Mouse (Mus musculus): ENCODE measurements around the gene Tns4. TPM values are rescaled to one million over a fixed set of nuclear protein-coding genes. Genes with fewer than 3 reads are reported as not detected.

The Tns4 gene
- polyA plus RNA-seq, 1 experiment from 2014 or later: 0.16 TPM

- no peak for ATAC-seq
- H3K4me2 ChIP-seq (replicated peaks): no peak overlapping the region
- 0 out of 2 replicates have a peak, but pooled peaks cover 3% of the 10 kb centered on the region for H3K9me3 ChIP-seq
Observed at GRCm38 (mm10) chr11:99060435-99060834, 28.7 kb downstream of the Tns4 start.

DNA sequence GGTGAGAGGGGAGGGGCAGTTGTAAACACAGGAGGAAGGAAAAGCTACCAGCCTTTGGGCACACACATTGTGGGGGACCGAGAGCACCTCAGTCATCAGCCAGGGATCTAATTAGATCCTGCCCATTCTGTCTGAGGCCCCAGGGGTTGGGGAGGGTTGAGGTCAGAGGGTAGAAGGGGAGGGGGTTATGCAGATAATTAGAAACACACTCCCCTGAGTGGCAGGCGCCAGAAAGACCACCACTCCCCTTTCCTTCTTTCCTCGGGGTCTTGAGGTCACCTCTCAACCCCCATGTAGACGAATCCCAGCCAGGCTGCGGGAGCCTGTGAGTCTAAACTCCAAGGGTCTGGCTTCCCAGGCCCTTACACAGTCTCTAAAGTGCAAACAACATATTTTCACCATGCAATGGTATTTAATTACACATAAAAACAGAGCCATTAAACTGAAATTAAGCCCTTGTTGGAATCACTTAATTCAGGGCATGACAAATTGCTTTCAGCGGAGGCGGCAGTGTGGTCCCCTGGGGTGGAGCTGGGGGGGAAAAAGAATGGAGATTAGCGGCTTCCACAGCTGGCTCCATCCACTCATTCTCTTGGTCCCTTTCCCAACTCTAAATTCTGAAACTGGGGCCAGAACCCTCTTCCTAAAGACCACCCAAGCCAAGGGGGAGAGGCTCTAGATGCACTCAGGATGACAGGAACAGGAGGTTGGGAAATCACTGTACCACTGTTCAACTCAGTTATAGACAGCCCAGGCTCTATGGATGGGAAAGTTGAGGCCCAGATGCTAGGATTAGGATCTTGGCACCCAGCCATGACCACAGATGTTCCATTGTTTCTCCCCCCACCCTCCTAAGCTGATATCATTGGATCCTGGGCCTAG lies 33.3 kb downstream of the Tns4 start:
- Histone ChIP-seq H3K4me1 (replicated peaks) (peaks cover 15% of the 10 kb centered on the region), H3K9me3 (0 out of 2 replicates have a peak, but pooled peaks cover 3% of the 10 kb centered on the region), H3K4me2 (replicated peaks) (no peak overlapping the region), H3K36me3 (peaks cover 12% of the 10 kb centered on the region), H3K27me3 (no peaks in the 10 kb centered on the region), H3K4me3 (replicated peaks) (no peak overlapping the region), H3K9ac (replicated peaks) (no peak overlapping the region), H3K27ac (no peak overlapping the region)
- WGBS: 5% methylated on average over 8 of the region's 8 CpGs
- ATAC-seq: no peak

More at GRCm38 (mm10) chr11:99060435-99060834, 28.7 kb downstream of the Tns4 start:
- WGBS: 89% methylated on average over 3 of the region's 3 CpGs
- Histone ChIP-seq H3K4me3 (replicated peaks) (no peak overlapping the region), H3K27me3 (peaks cover 4% of the 10 kb centered on the region; the same call in 1 of the 2 replicates), H3K4me1 (replicated peaks) (peaks cover 17% of the 10 kb centered on the region), H3K36me3 (no peaks in the 10 kb centered on the region), H3K27ac (no peak overlapping the region), H3K9ac (replicated peaks) (no peak overlapping the region)

- Histone ChIP-seq H3K36me3 (peaks cover 16% of the 10 kb centered on the region), H3K27me3 (no peaks in the 10 kb centered on the region), H3K9me3 (0 out of 2 replicates have a peak, but pooled peaks cover 3% of the 10 kb centered on the region), H3K4me1 (replicated peaks) (peaks cover 15% of the 10 kb centered on the region), H3K27ac (no peak overlapping the region), H3K4me2 (replicated peaks) (no peak overlapping the region), H3K9ac (replicated peaks) (no peak overlapping the region), H3K4me3 (replicated peaks) (no peak overlapping the region)
- 58% methylated on average over 4 of the region's 4 CpGs for WGBS
- ATAC-seq: no peak
Observed at GRCm38 (mm10) chr11:99055143-99055542, 34.0 kb downstream of the Tns4 start.

- H3K4me2 ChIP-seq (replicated peaks): no peak overlapping the region
- H3K9me3 ChIP-seq: no peaks in the 10 kb centered on the region
- peaks cover 35% of the 10 kb centered on the region for H3K36me3 ChIP-seq
- no peak for ATAC-seq
- peaks cover 10% of the 10 kb centered on the region; the same call in 1 of the 2 replicates for H3K4me1 ChIP-seq (replicated peaks)
- H3K27me3 ChIP-seq: no peaks in the 10 kb centered on the region
- H3K9ac ChIP-seq (replicated peaks): no peak overlapping the region
- H3K27ac ChIP-seq: no peak overlapping the region
- WGBS: 77% methylated on average over 2 of the region's 2 CpGs
- H3K4me3 ChIP-seq (replicated peaks): no peak overlapping the region
Observed at GRCm38 (mm10) chr11:99047643-99048042, 41.5 kb downstream of the Tns4 start.

GRCm38 (mm10) chr11:99047120-99047519 lies 42.0 kb downstream of the Tns4 start:
- Histone ChIP-seq H3K9ac (replicated peaks) (no peak overlapping the region), H3K36me3 (peaks cover 35% of the 10 kb centered on the region), H3K4me3 (replicated peaks) (no peak overlapping the region), H3K27ac (no peak overlapping the region), H3K4me1 (replicated peaks) (peaks cover 15% of the 10 kb centered on the region), H3K27me3 (no peaks in the 10 kb centered on the region), H3K9me3 (no peaks in the 10 kb centered on the region), H3K4me2 (replicated peaks) (no peak overlapping the region)
- no peak for ATAC-seq
- WGBS: 74% methylated on average over 5 of the region's 5 CpGs

GRCm38 (mm10) chr11:99045159-99045889 lies 43.8 kb downstream of the Tns4 start:
- WGBS: 89% methylated on average over 12 of the region's 12 CpGs

GRCm38 (mm10) chr11:99044306-99044705 lies 44.8 kb downstream of the Tns4 start:
- H3K9me3 ChIP-seq: no peaks in the 10 kb centered on the region
- WGBS: 92% methylated on average over 5 of the region's 5 CpGs
- peaks cover 35% of the 10 kb centered on the region for H3K4me1 ChIP-seq (replicated peaks)

More at GRCm38 (mm10) chr11:99045159-99045889, 43.8 kb downstream of the Tns4 start:
- Histone ChIP-seq H3K27ac (no peak overlapping the region), H3K4me2 (replicated peaks) (no peak overlapping the region), H3K36me3 (peaks cover 19% of the 10 kb centered on the region), H3K4me3 (replicated peaks) (no peak overlapping the region), H3K9ac (replicated peaks) (no peak overlapping the region), H3K27me3 (no peaks in the 10 kb centered on the region), H3K9me3 (no peaks in the 10 kb centered on the region), H3K4me1 (replicated peaks) (peaks cover 33% of the 10 kb centered on the region)
- no peak for ATAC-seq

GRCm38 (mm10) chr11:99043632-99044031 lies 45.5 kb downstream of the Tns4 start:
- Histone ChIP-seq H3K4me2 (replicated peaks) (no peak overlapping the region), H3K4me3 (replicated peaks) (no peak overlapping the region), H3K27ac (no peak overlapping the region), H3K36me3 (peaks cover 5% of the 10 kb centered on the region; the same call in 1 of the 2 replicates), H3K9me3 (no peaks in the 10 kb centered on the region), H3K4me1 (replicated peaks) (peaks cover 35% of the 10 kb centered on the region), H3K9ac (replicated peaks) (no peak overlapping the region), H3K27me3 (no peaks in the 10 kb centered on the region)
- WGBS: 90% methylated on average over 6 of the region's 6 CpGs
- no peak for ATAC-seq

More at GRCm38 (mm10) chr11:99044306-99044705, 44.8 kb downstream of the Tns4 start:
- no peak overlapping the region for H3K27ac ChIP-seq
- no peak overlapping the region for H3K4me2 ChIP-seq (replicated peaks)
- no peak for ATAC-seq
- no peaks in the 10 kb centered on the region for H3K27me3 ChIP-seq
- no peak overlapping the region for H3K9ac ChIP-seq (replicated peaks)
- peaks cover 12% of the 10 kb centered on the region for H3K36me3 ChIP-seq
- no peak overlapping the region for H3K4me3 ChIP-seq (replicated peaks)

DNA sequence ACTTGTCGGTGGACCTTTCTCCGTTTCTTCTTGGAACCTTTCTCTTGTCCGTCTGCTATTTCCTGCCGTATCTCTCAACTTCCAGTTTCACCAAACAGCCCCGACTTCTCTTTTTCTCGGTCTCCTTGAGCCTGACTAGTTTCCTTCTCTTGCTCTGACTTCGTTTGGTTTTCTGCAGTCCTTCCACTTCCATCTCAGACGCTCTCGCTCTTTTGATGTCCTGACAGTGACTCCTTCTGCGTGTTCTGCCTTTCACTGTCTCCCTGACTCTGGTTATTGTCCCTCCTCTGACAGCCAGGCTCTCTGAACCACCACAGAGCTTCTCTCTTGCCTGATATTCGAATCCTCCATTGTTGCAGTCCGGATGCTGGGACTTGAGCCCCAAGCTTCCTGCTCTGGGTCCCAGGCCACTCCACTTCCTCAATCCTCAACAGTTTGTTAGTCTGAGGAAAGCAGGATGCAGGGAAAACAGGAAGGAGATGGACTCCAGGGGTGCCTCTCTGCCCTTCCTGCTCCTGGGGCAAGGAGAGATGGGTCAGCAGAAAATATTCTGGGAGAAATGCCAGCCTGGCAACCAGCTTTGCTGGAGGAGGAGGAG lies 46.2 kb downstream of the Tns4 start:
- Histone ChIP-seq H3K9ac (replicated peaks) (no peak overlapping the region), H3K4me2 (replicated peaks) (peak overlapping the region; percentile 98), H3K36me3 (no peaks in the 10 kb centered on the region), H3K9me3 (no peaks in the 10 kb centered on the region), H3K4me3 (replicated peaks) (no peak overlapping the region), H3K4me1 (replicated peaks) (peaks cover 33% of the 10 kb centered on the region), H3K27ac (peak overlapping the region; percentile 49; the same call in 1 of the 2 replicates), H3K27me3 (no peaks in the 10 kb centered on the region)
- WGBS: 58% methylated on average over 12 of the region's 12 CpGs
- no peak for ATAC-seq

DNA sequence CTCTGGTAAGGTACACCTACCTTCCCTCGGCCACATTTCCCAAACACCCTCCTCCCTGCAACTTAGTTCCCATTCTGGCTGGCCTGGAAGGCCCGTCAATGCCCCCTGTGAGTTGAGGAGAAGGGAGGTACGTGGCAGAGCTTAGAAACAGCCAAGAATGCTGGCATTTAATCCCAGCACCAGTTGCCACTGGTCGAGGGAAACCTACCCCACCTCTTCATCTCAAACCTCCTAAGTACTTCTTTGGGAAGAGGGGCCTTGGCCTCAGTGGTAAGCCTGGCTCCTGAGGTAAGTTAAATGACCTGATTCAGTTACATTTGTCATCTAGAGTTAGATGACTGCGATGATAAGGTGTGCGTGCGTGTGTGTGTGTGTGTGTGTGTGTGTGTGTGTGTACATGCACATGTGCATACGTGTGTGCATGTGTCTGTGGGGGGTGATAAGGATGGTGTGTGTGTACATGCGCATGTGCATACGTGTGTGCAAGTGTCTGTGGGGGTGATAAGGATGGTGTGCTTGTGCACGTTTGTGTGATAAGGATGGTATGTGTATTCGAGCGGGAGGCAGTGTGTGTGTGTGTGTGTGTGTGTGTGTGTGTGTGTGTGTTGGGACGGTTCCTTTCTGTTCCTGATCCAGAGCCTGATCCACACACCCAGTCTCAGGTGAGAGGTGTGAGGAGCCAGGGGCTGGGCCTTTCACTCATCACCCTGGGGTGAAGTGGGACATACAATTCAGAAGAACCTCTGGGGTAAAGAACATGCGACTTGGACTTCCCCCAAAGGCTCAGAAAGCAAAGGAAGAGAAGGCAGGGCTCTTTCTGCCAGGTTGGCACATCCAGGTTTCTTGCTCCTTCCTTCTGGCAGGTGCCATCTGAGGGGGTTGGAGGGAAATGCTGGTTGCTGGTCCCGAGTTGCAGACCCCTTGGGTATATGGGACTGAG lies 47.0 kb downstream of the Tns4 start:
- Histone ChIP-seq H3K4me1 (replicated peaks) (peaks cover 26% of the 10 kb centered on the region), H3K27me3 (no peaks in the 10 kb centered on the region), H3K36me3 (no peaks in the 10 kb centered on the region), H3K4me2 (replicated peaks) (peak overlapping the region; percentile 98), H3K27ac (peak overlapping the region; percentile 89; the same call in 1 of the 2 replicates), H3K9ac (replicated peaks) (peak overlapping the region; percentile 85), H3K4me3 (replicated peaks) (peak overlapping the region; percentile 60), H3K9me3 (no peaks in the 10 kb centered on the region)
- 60% methylated on average over 16 of the region's 16 CpGs for WGBS
- ATAC-seq: no peak

All from midbrain, embryonic 13.5 days (tissue).